8 mouse cellular contexts compared by ENCODE assay signal in the genomic region with DNA sequence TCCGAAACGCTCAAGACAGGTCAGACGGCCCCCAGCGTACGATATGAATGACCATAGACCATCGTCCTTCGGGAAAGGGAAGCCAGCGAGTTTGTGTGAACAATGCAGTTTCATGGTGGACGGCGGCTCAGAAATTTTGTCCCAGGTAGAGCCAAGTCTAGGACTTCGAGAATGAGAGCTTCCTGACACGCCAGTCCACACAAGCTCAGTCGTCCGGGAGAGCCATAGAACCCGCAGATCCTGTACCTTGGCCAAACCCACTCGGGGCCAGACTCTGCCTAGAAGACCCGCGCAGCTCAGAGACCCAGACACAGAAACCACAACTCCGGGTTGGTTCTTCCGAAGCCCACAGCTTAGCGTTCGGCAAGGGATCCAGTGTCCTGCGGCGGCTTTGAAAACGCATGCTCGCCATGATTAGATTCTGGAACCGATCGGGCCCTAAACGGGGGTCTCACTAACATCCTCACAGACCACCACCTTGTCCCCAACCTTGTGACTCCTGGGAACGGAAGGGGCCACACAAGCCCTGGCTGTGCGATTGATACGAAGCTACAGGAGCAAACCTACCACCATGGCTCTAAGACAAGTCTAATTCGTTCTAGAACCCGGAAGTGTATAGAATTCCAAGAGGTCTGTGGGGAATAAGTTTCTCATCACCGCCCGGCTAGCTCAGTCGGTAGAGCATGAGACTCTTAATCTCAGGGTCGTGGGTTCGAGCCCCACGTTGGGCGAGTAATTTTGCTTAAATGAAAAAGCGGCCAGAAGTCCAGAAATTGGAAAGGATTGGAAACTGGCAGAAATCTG. TPM values are rescaled to one million over a fixed set of nuclear protein-coding genes. Genes with fewer than 3 reads are reported as not detected.
A peak's percentile ranks its signal among the peaks of the same experiment; 100 is the strongest.
DNase-seq lines count a peak whose midpoint lies in the region; ATAC-seq and TF ChIP-seq lines count a peak whose summit lies in the region.

No protein-coding gene starts in this region.

- no peaks in the 10 kb centered on the region for H3K36me3 ChIP-seq in embryonic facial prominence, embryonic 14.5 days (ENCODE audit: control insufficient read depth, insufficient read depth, low read length)
- H3K36me3 ChIP-seq in heart, adult 2 months (ENCODE audit: control insufficient read depth, insufficient read depth, low read length), result no peaks in the 10 kb centered on the region
- no peaks in the 10 kb centered on the region for H3K36me3 ChIP-seq in kidney, adult 2 months (ENCODE audit: control insufficient read depth, insufficient read depth, low read length)
- H3K36me3 ChIP-seq in limb, embryonic 11.5 days (ENCODE audit: control insufficient read depth, insufficient read depth, low read length), result no peaks in the 10 kb centered on the region
- H3K36me3 ChIP-seq in midbrain, embryonic 12.5 days, result no peaks in the 10 kb centered on the region

- peaks cover 13% of the 10 kb centered on the region for H3K4me1 ChIP-seq in embryonic facial prominence, embryonic 14.5 days (ENCODE audit: control insufficient read depth, insufficient read depth, low read length)
- peaks cover 8% of the 10 kb centered on the region for H3K4me1 ChIP-seq in heart, adult 2 months (ENCODE audit: control insufficient read depth, insufficient read depth, low read length)
- H3K4me1 ChIP-seq in kidney, adult 2 months (ENCODE audit: control insufficient read depth, insufficient read depth, low read length), result no peaks in the 10 kb centered on the region
- H3K4me1 ChIP-seq in limb, embryonic 11.5 days (ENCODE audit: control insufficient read depth, insufficient read depth, low read length), result peaks cover 7% of the 10 kb centered on the region
- peaks cover 15% of the 10 kb centered on the region; the same call in 1 of the 2 replicates for H3K4me1 ChIP-seq in midbrain, embryonic 12.5 days

- peak overlapping the region; percentile 84 for H3K27ac ChIP-seq in embryonic facial prominence, embryonic 14.5 days (replicated peaks; ENCODE audit: low read depth, low read length)
- peak overlapping the region; percentile 93 for H3K27ac ChIP-seq in heart, adult 2 months
- peak overlapping the region; percentile 58 for H3K27ac ChIP-seq in kidney, adult 2 months (ENCODE audit: insufficient read depth, low read depth, low read length)
- H3K27ac ChIP-seq in limb, embryonic 11.5 days (replicated peaks; ENCODE audit: low read depth, low read length), result no peak overlapping the region
- H3K27ac ChIP-seq in midbrain, embryonic 12.5 days (replicated peaks), result 0 out of 2 replicates have a peak overlapping the region, but pooled peaks have one; percentile 25

- peak; percentile 82 for DNase-seq in cerebellum, adult 11 months
- DNase-seq in embryonic facial prominence, embryonic 14.5 days (ENCODE audit: low spot score), result peak; percentile 91
- peak; percentile 86 to 88 for DNase-seq in heart, adult 2 months
- DNase-seq in kidney, adult 2 months, result peak; percentile 92
- peak; percentile 93 for DNase-seq in limb, embryonic 11.5 days (ENCODE audit: low spot score)
- peak; percentile 83 for DNase-seq in right cerebral cortex, postnatal 4 days

- peaks cover 4% of the 10 kb centered on the region; the same call in 1 of the 2 replicates for H3K27me3 ChIP-seq in embryonic facial prominence, embryonic 14.5 days (replicated peaks; ENCODE audit: control insufficient read depth, insufficient read depth, low read length)
- H3K27me3 ChIP-seq in heart, adult 2 months (ENCODE audit: control insufficient read depth, insufficient read depth, low read length), result no peaks in the 10 kb centered on the region
- no peaks in the 10 kb centered on the region for H3K27me3 ChIP-seq in kidney, adult 2 months (replicated peaks; ENCODE audit: control insufficient read depth, insufficient read depth, low read length)
- no peaks in the 10 kb centered on the region for H3K27me3 ChIP-seq in limb, embryonic 11.5 days (ENCODE audit: control insufficient read depth, insufficient read depth, low read length)
- peaks cover 7% of the 10 kb centered on the region; the same call in 1 of the 2 replicates for H3K27me3 ChIP-seq in midbrain, embryonic 12.5 days

- no peaks in the 10 kb centered on the region for H3K79me2 ChIP-seq in heart, adult 2 months (replicated peaks; ENCODE audit: control insufficient read depth, insufficient read depth, low read length)

- peak; percentile 39; the same call in 1 of the 2 replicates for TF ChIP-seq POLR2A in heart, adult 2 months (IDR thresholded peaks at IDR 0.05; ENCODE audit: insufficient read depth, low read depth, low read length)
- no peak for TF ChIP-seq POLR2A in kidney, adult 2 months (IDR thresholded peaks at IDR 0.05; ENCODE audit: low read depth, low read length)

- H3K9me3 ChIP-seq in embryonic facial prominence, embryonic 14.5 days (ENCODE audit: control insufficient read depth, low read length), result no peaks in the 10 kb centered on the region
- no peaks in the 10 kb centered on the region for H3K9me3 ChIP-seq in limb, embryonic 11.5 days (ENCODE audit: control insufficient read depth, low read length)
- H3K9me3 ChIP-seq in midbrain, embryonic 12.5 days, result no peaks in the 10 kb centered on the region

- H3K9ac ChIP-seq in embryonic facial prominence, embryonic 14.5 days (ENCODE audit: low read depth, low read length), result peak overlapping the region; percentile 78
- H3K9ac ChIP-seq in heart, adult 2 months (ENCODE audit: low read depth, low read length), result peak overlapping the region; percentile 80
- peak overlapping the region; percentile 2 for H3K9ac ChIP-seq in limb, embryonic 11.5 days (ENCODE audit: low read length)
- peak overlapping the region; percentile 58 for H3K9ac ChIP-seq in midbrain, embryonic 12.5 days (replicated peaks)

- TF ChIP-seq CTCF in heart, adult 2 months (IDR thresholded peaks at IDR 0.05), result no peak
- TF ChIP-seq CTCF in kidney, adult 2 months (conservative IDR thresholded peaks at IDR 0.05; ENCODE audit: insufficient read depth, insufficient read length, low read depth, low read length), result no peak

- H3K4me3 ChIP-seq in embryonic facial prominence, embryonic 14.5 days (ENCODE audit: low read depth, low read length), result peak overlapping the region; percentile 78
- H3K4me3 ChIP-seq in heart, adult 2 months, result peak overlapping the region; percentile 85
- H3K4me3 ChIP-seq in kidney, adult 2 months (ENCODE audit: insufficient read depth, low read depth, low read length), result peak overlapping the region; percentile 93
- H3K4me3 ChIP-seq in limb, embryonic 11.5 days (ENCODE audit: low read depth, low read length), result peak overlapping the region; percentile 47
- H3K4me3 ChIP-seq in midbrain, embryonic 12.5 days, result peak overlapping the region; percentile 67

- ATAC-seq in cerebellum, adult (ENCODE audit: insufficient number of reproducible peaks, low FRiP score, low TSS enrichment), result no peak
- ATAC-seq in embryonic facial prominence, embryonic 14.5 days (ENCODE audit: low read depth), result peak; percentile 21
- ATAC-seq in limb, embryonic 11.5 days (ENCODE audit: insufficient number of reproducible peaks, low FRiP score, low TSS enrichment, low read depth), result peak; percentile 23; the same call in 1 of the 2 replicates
- ATAC-seq in midbrain, embryonic 12.5 days (ENCODE audit: low FRiP score, low read depth), result peak; percentile 23; the same call in 1 of the 2 replicates

- intact Hi-C loops in heart, adult 2 months (cut with DNase I), result no loop called here

- peak; percentile 52; the same call in 1 of the 2 replicates for TF ChIP-seq EP300 in heart, adult 2 months (IDR thresholded peaks at IDR 0.05; ENCODE audit: insufficient read depth, low read depth, low read length)

- WGBS in embryonic facial prominence, embryonic 14.5 days, result 2% methylated on average over 41 of the region's 42 CpGs
- WGBS in heart, adult 2 months, result under 1% methylated on average over 42 of the region's 42 CpGs
- WGBS in kidney, adult 2 months, result 3% methylated on average over 42 of the region's 42 CpGs
- under 1% methylated on average over 42 of the region's 42 CpGs for WGBS in limb, embryonic 11.5 days
- WGBS in midbrain, embryonic 12.5 days, result under 1% methylated on average over 42 of the region's 42 CpGs

- H3K4me2 ChIP-seq in embryonic facial prominence, embryonic 14.5 days (ENCODE audit: low read depth, low read length), result peak overlapping the region; percentile 53
- H3K4me2 ChIP-seq in limb, embryonic 11.5 days (ENCODE audit: low read depth, severe bottlenecking), result peak overlapping the region; percentile 32
- peak overlapping the region; percentile 54 for H3K4me2 ChIP-seq in midbrain, embryonic 12.5 days (replicated peaks)

RNA-seq across cellular contexts. Expression of gene Zfp213, which starts 17.1 kb away (rescaled TPM):
- 17.7 and 18.2 TPM in 2 replicates for polyA plus RNA-seq in embryonic facial prominence, embryonic 14.5 days (2014; fragmentation: Nextera tagmentation; extraction: Ambion mirVana)
- 1 to 10 TPM; 5.5 to 6.2 TPM for total RNA-seq in heart, adult 2 months (2021)
- polyA plus RNA-seq in heart, adult 2 months (2012; rRNA removed), result 8.7 and 9.8 TPM in 2 replicates
- 12.0 and 14.9 TPM in 2 replicates for polyA plus RNA-seq in kidney, adult 2 months (2012; rRNA removed)
- 24.4 and 25.6 TPM in 2 replicates for polyA plus RNA-seq in limb, embryonic 11.5 days (2014; fragmentation: Nextera tagmentation; extraction: Ambion mirVana)
- 21.8 and 22.4 TPM in 2 replicates for polyA plus RNA-seq in midbrain, embryonic 12.5 days (2016; fragmentation: Nextera tagmentation; extraction: Ambion mirVana)

RNA-seq across cellular contexts. Expression of gene Zfp13, which starts 52.4 kb away (rescaled TPM):
- polyA plus RNA-seq in embryonic facial prominence, embryonic 14.5 days (2014; fragmentation: Nextera tagmentation; extraction: Ambion mirVana), result 11.6 and 11.7 TPM in 2 replicates
- 1 to 10 TPM; 2.2 to 2.8 TPM for total RNA-seq in heart, adult 2 months (2021)
- polyA plus RNA-seq in heart, adult 2 months (2012; rRNA removed), result 3.2 and 3.6 TPM in 2 replicates
- polyA plus RNA-seq in kidney, adult 2 months (2012; rRNA removed), result 7.9 and 9.8 TPM in 2 replicates
- 20.5 and 22.7 TPM in 2 replicates for polyA plus RNA-seq in limb, embryonic 11.5 days (2014; fragmentation: Nextera tagmentation; extraction: Ambion mirVana)
- polyA plus RNA-seq in midbrain, embryonic 12.5 days (2016; fragmentation: Nextera tagmentation; extraction: Ambion mirVana), result 24.1 and 25.9 TPM in 2 replicates

RNA-seq across cellular contexts. Expression of gene Zscan10, which starts 53.8 kb away (rescaled TPM):
- polyA plus RNA-seq in embryonic facial prominence, embryonic 14.5 days (2014; fragmentation: Nextera tagmentation; extraction: Ambion mirVana), result 0.14 TPM in 1 of 2 replicates, not detected in the other
- not detected for total RNA-seq in heart, adult 2 months (2021)
- not detected in 2 replicates for polyA plus RNA-seq in heart, adult 2 months (2012; rRNA removed)
- polyA plus RNA-seq in kidney, adult 2 months (2012; rRNA removed), result 0.11 TPM in 1 of 2 replicates, not detected in the other
- 0.24 and 0.80 TPM in 2 replicates for polyA plus RNA-seq in limb, embryonic 11.5 days (2014; fragmentation: Nextera tagmentation; extraction: Ambion mirVana)
- 0.16 TPM in 1 of 2 replicates, not detected in the other for polyA plus RNA-seq in midbrain, embryonic 12.5 days (2016; fragmentation: Nextera tagmentation; extraction: Ambion mirVana)

Comparison
In these comparisons a context has a peak if more than half of its experiments do, and no peak if none do; other contexts are left out.
1. H3K9ac ChIP-seq: peak in every context shown above with its lines; median percentile 80 in heart, adult 2 months; 78 in embryonic facial prominence, embryonic 14.5 days; 58 in midbrain, embryonic 12.5 days; 2 in limb, embryonic 11.5 days.